Mouse (Mus musculus): Measurements from ENCODE around the gene Olfr9. TPM values are rescaled to one million over a fixed set of nuclear protein-coding genes. Genes with fewer than 3 reads are reported as not detected.
"Not testable (repeated sequence)": the region's sequence is repeated elsewhere in the genome, so short reads cannot be mapped to it uniquely, and the experiment has no call there.

Gene Olfr9
- not detected for total RNA-seq (2021)

- DNase-seq; intact Hi-C loops (cut with DNase I): not testable (repeated sequence)
These were observed at the start of gene Olfr9 for GRCm38 (mm10) chr10:128989131-128989530. TSS of gene Olfr9 (plus strand) at chr10:128989431.

GRCm38 (mm10) chr10:128940475-128941061 lies 48.7 kb upstream of the Olfr9 start:
- DNase-seq = no peak
- intact Hi-C loops (cut with DNase I) = no loop called here

- peak; percentile 66 for DNase-seq
- intact Hi-C loops (cut with DNase I) = no loop called here
These were observed 43.6 kb upstream of the Olfr9 start for GRCm38 (mm10) chr10:128945675-128946074.

GRCm38 (mm10) chr10:128947496-128947895 lies 41.7 kb upstream of the Olfr9 start:
- intact Hi-C loops (cut with DNase I) = no loop called here
- DNase-seq = no peak

GRCm38 (mm10) chr10:128950208-128950887 lies 38.9 kb upstream of the Olfr9 start:
- intact Hi-C loops (cut with DNase I) = no loop called here
- DNase-seq = no peak

GRCm38 (mm10) chr10:128958340-128958739 lies 30.9 kb upstream of the Olfr9 start:
- intact Hi-C loops (cut with DNase I) = no loop called here
- no peak for DNase-seq

GRCm38 (mm10) chr10:128960142-128960541 lies 29.1 kb upstream of the Olfr9 start:
- intact Hi-C loops (cut with DNase I) = no loop called here
- no peak for DNase-seq

- DNase-seq = no peak
- intact Hi-C loops (cut with DNase I) = no loop called here
These were observed 28.3 kb upstream of the Olfr9 start, which contains the start of gene Mettl7b for GRCm38 (mm10) chr10:128960590-128961584. TSS of gene Mettl7b (minus strand) at chr10:128960988.

- intact Hi-C loops (cut with DNase I) = no loop called here
- no peak for DNase-seq
These were observed 24.3 kb upstream of the Olfr9 start for GRCm38 (mm10) chr10:128964961-128965360.

GRCm38 (mm10) chr10:128965871-128966270 lies 23.4 kb upstream of the Olfr9 start:
- intact Hi-C loops (cut with DNase I) = no loop called here

GRCm38 (mm10) chr10:128968341-128968749 lies 20.9 kb upstream of the Olfr9 start:
- intact Hi-C loops (cut with DNase I) = no loop called here
- no peak for DNase-seq

More at GRCm38 (mm10) chr10:128965871-128966270, 23.4 kb upstream of the Olfr9 start:
- DNase-seq = no peak

- DNase-seq = no peak
- intact Hi-C loops (cut with DNase I) = loop anchor here (10.0 kb wide), 1 partner anchor 126 kb away; no protein-coding TSS in a partner anchor
These were observed 18.4 kb upstream of the Olfr9 start for GRCm38 (mm10) chr10:128970740-128971250.

GRCm38 (mm10) chr10:128972841-128973240 lies 16.4 kb upstream of the Olfr9 start:
- intact Hi-C loops (cut with DNase I) = loop anchor here (10.0 kb wide), 1 partner anchor 128 kb away; no protein-coding TSS in a partner anchor
- DNase-seq = no peak

- intact Hi-C loops (cut with DNase I) = loop anchor here (10.0 kb wide), 1 partner anchor 132 kb away; no protein-coding TSS in a partner anchor
These were observed 12.8 kb upstream of the Olfr9 start for GRCm38 (mm10) chr10:128976395-128976794.

GRCm38 (mm10) chr10:128977522-128978114 lies 11.6 kb upstream of the Olfr9 start:
- intact Hi-C loops (cut with DNase I) = loop anchor here (10.0 kb wide), 1 partner anchor 133 kb away; no protein-coding TSS in a partner anchor
- peak; percentile 66 for DNase-seq

More at GRCm38 (mm10) chr10:128976395-128976794, 12.8 kb upstream of the Olfr9 start:
- DNase-seq = no peak

- DNase-seq = no peak
- intact Hi-C loops (cut with DNase I) = no loop called here
These were observed 8.4 kb upstream of the Olfr9 start for GRCm38 (mm10) chr10:128980644-128981365.

GRCm38 (mm10) chr10:128990129-128990850 lies 1.1 kb downstream of the Olfr9 start:
- intact Hi-C loops (cut with DNase I); DNase-seq: not testable (repeated sequence)

GRCm38 (mm10) chr10:128990994-128991393 lies 1.8 kb downstream of the Olfr9 start:
- intact Hi-C loops (cut with DNase I) = no loop called here
- DNase-seq = no peak

- DNase-seq = no peak
- intact Hi-C loops (cut with DNase I) = no loop called here
These were observed 6.6 kb downstream of the Olfr9 start for GRCm38 (mm10) chr10:128995796-128996195.

Measured in left cerebral cortex, postnatal 4 days (tissue).